Mouse (Mus musculus): ENCODE measurements around the gene Ccdc189.
A peak's percentile ranks its signal among the peaks of the same experiment; 100 is the strongest.

Ccdc189 gene

DNA sequence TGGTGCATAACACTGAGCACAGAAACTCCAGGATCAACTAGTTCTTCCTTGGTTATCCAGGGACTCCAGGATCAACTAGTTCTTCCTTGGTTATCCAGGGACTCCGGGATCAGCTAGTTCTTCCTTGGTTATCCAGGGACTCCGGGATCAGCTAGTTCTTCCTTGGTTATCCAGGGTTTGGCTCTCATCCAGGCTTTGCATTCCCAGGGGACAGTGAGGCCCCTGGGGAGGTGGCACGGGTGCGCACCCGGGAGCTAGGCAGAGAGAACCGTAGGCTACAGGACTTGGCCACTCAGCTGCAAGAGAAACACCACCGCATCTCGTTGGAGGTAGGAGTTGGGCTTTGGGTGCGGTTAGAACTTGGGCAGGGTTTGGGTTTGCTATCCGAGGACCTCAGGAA lies 2.7 kb upstream of the Ccdc189 start:
- no peak for DNase-seq (ENCODE audit: low spot score)

DNA sequence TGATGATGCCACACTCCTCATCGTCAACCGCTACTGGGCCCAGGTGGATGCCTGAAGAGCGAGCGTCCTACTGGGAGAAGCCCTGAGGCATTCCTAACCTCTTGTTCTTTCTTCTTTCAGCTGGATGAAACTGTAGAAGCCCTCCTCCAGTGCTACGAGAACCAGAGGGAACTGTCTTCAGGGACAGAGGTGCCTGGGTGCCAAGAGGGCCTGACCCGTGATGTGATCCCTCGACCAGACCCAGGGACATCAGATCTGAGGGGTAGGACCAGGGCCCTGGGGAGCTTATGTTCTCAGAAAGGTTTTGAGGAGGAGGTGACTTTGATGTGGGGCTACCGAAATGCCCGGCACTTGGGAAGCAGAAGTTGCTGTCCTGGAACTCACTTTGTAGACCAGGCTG lies 1.2 kb upstream of the Ccdc189 start:
- no peak for DNase-seq (ENCODE audit: low spot score)

DNA sequence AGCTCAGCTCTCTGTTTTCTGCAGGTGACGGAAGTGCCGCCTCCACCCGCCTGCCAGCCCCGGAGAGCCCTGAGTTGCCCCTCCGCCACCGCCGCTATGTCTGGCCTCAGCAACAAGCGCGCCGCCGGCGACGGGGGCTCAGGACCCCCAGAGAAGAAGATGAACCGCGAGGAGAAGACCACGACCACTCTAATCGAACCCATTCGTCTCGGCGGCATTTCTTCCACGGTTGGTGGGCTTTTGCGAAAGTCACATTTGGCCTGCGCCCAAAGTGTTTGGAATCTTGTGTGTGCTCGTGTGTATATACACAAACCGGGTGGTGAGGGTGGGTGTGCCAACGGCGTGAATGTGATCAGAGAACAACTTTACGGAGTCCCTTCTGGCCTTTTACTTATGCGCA lies 506 bp upstream of the Ccdc189 start:
- DNase-seq (ENCODE audit: low spot score), result no peak

DNA sequence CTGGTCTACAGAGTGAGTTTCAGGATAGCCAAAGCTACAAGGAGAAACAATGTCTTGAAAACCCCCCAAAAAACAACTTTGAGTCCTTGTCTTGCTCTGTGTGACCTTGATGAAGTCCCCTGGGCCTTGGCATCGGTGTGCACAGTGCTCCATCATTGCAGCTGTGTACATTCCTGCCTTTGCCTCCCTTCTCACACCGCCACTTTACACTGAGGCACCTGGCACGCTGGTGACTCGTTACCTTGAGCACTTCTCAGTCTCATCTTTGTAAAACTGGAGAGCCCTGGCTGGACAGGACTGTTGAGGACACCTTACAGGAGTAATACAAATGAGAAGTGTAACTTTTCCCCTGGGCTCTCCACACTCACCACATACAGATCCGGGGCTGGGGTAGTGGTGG lies 1.2 kb downstream of the Ccdc189 start:
- no peak for DNase-seq (ENCODE audit: low spot score)

DNA sequence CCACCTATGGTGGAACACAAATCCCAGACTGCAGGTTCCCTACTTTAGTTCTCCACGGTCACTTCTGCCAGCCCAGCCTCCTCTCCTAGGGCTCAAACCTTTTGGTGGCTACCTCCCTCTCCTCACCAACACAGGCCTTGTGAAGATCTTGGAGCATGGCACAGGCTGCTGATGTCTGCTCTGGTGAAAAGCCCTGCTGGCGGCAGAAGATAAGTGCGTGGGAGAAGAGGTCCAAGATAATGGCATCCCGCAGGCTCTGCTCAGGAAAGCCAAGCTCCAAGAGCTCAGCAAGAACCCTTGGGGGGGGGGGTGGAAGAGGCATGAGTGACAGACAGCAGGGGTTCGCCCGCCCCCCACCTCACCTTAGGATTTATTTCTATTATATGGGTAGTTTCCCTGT lies 2.2 kb downstream of the Ccdc189 start:
- DNase-seq (ENCODE audit: low spot score), result no peak

DNA sequence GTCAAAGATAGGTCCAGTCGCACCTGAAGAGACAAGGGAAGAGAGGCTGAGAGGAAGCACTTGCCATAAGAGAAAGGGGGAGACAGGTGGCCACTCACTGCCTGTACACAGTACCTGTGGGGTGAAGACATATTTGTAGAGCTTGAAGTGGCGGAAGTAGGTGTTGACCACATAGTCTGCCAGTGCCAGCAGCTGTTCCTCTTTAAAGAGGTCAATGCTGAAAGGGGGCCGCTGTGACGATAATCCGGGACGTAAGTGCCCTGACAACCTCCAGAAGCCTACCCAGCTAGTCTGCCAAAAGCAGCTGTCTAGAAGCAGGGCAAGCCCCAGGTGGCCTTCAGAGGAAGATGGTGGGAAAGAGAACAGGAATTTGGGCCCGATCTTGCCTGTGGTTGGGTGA lies 3.4 kb downstream of the Ccdc189 start:
- peak; percentile 60 for DNase-seq (ENCODE audit: low spot score)

DNA sequence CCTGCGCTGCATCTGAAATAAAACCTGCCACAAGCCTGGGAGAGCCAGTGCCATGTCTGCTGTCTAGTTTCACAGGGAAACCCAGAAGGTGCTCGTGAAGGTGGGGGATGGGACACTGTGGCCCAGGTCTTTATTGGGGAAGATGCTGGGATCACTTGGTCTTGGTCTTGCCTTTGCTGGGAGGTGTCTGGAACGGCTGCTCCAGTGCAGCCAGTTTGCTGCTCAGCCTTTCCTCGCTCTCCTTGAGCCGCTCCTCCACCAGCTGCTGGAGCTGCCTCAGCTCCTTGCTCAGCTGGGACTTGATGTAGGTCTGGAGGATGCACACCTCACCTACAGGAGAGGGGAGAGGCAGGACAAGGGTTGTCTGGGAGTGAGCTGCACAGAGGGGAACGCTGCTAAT lies 5.1 kb downstream of the Ccdc189 start:
- no peak for DNase-seq (ENCODE audit: low spot score)

DNA sequence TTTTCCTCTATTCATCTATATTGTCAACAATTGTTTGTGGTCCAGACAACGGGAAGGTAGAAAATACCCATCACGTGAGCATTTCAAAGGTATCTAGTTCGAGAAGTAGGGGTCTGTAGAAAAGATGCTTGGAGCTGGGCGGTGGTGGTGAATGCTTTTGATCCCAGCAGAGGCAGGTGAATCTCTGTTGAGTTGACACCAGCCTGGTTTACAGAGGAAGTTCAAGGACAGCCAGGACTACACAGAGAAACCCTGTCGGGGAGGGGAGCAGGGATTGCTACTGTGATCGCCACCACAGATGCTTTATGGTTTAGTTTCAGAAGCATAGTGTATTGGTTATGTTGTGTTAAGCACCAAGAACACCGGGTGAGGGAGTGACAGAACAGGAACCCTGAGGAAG lies 14.3 kb downstream of the Ccdc189 start:
- no peak for DNase-seq (ENCODE audit: low spot score)

DNA sequence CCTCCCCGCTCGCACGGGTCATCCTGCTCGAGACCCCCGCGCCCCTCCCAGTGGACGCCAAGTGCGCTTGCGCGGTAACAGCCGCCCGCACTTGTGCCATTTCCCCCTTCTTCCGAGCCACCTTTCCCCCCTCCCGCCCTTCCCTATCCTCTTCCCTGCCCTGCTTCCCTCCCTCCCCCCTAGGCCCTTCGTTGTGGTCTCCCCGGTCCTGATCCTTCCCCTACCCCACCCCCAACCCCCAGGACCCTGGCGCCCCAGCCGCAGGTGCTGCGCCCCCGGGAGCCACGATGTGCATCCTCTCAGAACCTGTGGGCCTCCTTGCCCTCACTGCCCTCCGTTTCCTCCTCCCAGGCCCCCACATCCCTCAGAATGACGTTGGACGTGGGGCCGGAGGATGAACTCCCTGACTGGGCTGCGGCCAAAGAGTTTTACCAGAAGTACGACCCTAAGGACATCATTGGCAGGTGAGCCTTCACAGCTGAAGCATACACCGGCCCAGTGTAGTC lies 14.8 kb downstream of the Ccdc189 start:
- DNase-seq (ENCODE audit: low spot score), result no peak

DNA sequence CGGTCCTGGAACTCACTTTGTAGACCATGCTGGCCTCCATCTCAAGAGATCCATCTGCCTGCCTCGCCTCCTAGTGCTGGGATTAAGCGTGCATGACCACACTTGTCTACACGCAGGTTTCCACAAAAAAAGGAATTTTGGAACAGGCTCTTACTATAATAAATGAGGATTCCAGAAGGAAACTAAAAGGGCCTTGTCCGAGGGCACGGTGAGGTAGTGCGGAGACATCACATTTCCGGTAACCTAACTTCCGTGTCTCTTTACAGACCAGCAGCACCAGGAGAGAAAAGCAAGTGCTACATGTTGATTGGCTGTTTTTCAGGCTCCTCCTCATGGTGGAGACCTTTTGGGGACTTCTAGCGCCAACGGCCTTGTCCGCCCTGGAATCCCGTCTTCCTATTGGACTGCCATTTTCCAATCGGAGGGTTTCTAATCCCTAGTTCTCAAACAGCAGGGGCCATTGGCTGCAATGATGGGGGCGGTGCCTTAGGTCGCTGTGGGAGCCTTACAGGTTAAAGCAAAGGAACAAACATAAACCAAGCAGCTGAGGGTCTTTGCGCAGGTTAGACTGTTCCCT lies 15.4 kb downstream of the Ccdc189 start, which contains the start of gene Phkg2:
Phkg2 (plus strand) TSS at position 446 of the 577 bp plus-strand sequence.
- DNase-seq (ENCODE audit: low spot score), result peak; percentile 99

DNA sequence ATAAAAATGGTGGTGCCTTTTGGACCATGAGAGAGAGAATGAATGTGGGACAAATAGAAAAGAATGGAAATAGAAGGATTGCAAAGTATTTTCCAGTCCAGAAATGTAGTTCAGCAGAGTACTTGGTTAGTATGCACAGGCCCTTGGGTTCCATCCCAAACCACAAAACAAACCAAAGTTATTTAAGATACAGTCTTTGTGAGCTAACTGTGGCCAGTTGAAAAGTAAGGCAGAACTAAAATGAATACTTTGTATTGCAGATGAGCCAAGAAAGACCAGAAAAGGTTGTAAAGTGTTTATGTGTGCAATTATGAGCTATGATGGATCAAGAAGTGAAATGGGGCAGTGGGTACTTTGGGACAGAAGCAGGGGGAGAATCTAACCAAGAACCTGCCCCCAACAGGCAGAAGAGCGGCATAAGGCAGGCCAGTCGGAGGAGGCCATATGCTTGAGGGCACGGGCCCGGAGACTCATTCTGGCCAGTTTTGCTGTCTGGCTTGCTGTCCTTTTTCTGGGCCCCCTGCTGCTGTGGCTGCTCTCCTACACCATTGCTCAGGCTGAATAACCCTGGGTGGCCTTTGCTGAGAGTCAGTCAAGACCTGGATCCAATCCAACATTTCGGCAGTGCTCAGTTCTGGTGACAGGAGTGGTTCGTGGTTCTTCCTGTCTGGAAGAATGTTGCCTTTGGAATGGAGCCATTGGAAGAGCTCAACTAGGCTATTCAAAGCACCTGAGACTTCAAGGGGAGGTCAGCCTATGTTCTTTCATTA lies 23.8 kb downstream of the Ccdc189 start:
- peak; percentile 48 for DNase-seq (ENCODE audit: low spot score)

DNA sequence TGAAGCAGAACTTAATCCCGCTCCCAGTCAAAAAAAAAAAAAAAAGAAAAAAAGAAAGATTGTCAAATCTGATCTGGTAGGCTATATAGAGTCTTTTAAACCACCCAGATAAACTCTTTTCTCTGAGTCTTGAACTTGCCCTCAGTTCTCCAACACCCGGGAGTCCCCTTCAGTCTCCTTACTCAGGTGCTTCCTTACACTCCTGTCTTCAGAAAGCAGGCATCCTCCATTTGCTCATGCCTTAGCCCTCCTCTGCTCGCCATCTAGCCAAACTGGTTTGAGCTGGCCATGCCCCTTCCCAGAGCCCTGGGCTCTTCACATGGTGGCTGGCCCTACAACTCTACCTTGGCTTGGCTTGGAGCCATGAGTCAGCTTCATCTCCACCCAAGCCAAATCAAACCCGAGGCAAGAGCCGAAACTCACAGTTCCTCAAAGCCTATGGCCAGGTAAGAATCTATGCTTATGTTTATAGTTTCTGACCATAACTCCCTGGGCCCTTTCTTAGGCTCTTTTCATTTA lies 27.0 kb downstream of the Ccdc189 start, which contains the start of gene Tmem265:
Tmem265 (plus strand) TSS at position 51 of the 519 bp plus-strand sequence.
- DNase-seq (ENCODE audit: low spot score), result peak; percentile 18

DNA sequence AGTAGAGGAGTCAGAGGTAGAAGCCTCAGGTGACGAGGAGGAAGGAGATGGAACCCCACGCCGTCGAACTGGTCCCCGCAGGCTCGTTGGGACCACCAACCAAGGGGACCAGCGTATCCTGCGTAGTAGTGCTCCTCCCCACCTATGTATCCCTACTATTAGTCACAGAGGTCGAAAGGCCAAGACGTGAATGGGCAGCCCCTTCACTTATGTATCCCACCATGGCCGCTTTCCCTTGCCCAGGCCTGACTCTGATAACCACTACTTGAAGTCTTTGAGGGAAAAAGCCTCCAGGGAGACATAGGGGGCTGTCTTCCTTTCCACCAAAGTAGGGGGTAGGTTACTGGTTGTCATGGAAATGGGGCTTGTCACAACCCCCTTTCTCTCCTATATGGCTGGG lies 27.8 kb downstream of the Ccdc189 start:
- DNase-seq (ENCODE audit: low spot score), result no peak

DNA sequence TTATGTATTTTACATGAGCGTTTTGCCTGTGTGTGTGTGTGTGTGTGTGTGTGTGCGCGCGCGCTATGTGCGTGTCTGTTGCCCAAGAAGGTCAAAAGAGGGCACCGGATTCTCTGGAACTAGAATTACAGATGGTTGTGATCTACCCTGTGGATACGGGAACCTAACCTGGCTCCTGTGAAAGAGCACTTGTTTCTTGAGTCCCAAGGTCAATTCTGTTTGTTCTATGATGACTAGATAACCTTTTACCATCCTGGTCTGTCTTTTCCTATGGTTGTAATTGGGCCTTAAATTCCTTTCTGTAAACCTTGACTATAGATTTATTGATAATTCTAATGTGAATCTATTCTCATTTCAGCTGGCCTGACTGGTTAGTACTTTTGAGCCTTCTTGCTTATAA lies 36.8 kb downstream of the Ccdc189 start:
- no peak for DNase-seq (ENCODE audit: low spot score)

DNA sequence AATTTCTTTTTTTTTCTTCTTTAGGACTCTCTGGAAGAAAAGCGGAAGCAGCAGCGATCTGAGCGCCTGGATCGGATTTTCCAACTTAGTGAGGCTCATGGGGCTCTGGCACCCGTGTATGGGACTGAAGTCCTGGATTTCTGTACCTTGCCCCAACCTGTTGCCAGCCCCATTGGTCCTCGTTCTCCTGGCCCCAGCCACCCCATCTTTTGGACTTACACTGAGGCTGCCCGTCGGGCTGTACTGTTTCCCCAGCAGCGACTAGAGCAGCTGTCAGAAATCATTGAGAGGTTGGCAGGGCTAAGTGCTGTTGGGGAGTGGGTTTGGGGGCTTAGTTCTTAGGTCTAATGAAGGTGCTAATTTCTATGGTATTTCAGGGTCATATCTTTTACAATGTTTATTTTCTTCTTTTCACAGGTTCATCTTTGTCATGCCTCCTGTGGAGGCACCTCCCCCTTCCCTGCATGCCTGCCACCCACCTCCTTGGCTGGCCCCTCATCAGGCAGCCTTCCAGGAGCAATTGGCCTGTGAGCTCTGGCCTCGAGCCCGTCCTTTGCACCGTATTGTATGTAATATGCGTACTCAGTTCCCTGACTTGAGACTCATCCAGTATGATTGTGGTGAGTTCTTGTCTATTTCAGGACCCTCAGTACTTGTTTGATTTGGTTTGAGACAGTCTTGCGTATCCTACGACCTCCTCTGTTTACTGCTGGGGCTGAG lies 39.1 kb downstream of the Ccdc189 start:
- DNase-seq (ENCODE audit: low spot score), result no peak

DNA sequence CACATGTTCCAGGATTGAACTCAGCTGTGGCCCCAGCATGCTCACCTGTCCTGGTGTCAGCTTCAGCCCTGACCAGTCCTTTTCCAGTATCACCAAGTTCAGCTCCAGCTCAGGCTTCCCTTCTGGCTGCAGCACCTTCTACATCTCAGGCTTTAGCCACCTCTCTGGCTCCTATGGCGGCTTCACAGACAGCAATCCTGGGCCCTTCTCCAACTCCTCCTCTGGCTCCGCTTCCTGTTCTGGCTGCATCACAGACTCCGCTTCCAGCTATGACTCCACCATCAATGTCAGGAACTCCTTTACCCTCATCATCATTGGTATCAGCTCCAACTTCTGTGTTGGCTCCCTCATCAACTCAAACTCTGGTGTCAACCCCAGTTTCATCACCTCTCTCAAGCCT lies 46.7 kb downstream of the Ccdc189 start:
- no peak for DNase-seq (ENCODE audit: low spot score)

Measured in lung, postnatal 25 days (tissue).